Mouse (Mus musculus) liver, postnatal 0 days (tissue): ENCODE measurements at regions not wholly inside any gene's neighbourhood (a gene's known extent, or its start where the extent isn't known, plus 50 kb on each side); places are given as distances from the start of the nearest gene placed in this dataset.

ENCODE experiments used
- CTCF ChIP-seq: sonication (generic); IDR thresholded peaks from 2 replicates; pipeline ENCODE4 v1.5.1; 2016; ENCODE audit warnings: antibody characterized with exemption, low read depth
- EP300 ChIP-seq: IDR thresholded peaks from 2 replicates; pipeline ENCODE4 v1.6.1; 2016; ENCODE audit warnings: antibody characterized with exemption, low read depth, mild to moderate bottlenecking

- TF ChIP-seq EP300 (no peak), CTCF (no peak)
Measured at GRCm38 (mm10) chr3:17620398-17620797, 327.8 kb upstream of the Cypt12 start.
